Mouse (Mus musculus): ENCODE results near the gene Adat1. TPM values are rescaled to one million over a fixed set of nuclear protein-coding genes. Genes with fewer than 3 reads are reported as not detected.

Adat1 gene
- polyA plus RNA-seq, 1 experiment from 2014 or later: 18.7 TPM

DNA sequence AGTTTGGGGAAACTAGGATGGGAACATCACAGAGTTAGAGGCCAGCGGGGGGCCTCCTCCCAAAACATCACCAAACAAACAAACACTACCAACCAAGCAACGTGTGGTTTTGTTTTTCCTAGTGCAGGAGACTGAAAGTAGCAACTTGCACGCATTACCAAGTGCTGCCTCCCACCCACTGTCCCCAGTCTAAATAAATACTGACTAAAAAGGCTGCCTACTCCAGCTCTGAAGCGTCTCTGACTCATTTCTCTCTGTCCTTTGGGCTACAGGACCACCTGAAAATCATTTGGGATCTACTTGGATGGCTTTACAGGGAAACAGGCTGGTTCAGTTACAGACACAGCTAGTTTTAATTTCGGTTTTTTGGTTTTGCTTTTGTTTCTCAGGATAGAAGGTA lies 27.8 kb downstream of the Adat1 start:
- H3K4me3 ChIP-seq: no peak overlapping the region
- H3K27me3 ChIP-seq (ENCODE audit: poor library complexity, severe bottlenecking): no peaks in the 10 kb centered on the region
- WGBS: 71% methylated on average over 5 of the region's 5 CpGs
- peaks cover 38% of the 10 kb centered on the region for H3K36me3 ChIP-seq (replicated peaks)
- no peaks in the 10 kb centered on the region for H3K9me3 ChIP-seq
- no peak overlapping the region for H3K27ac ChIP-seq
- DNase-seq (ENCODE audit: extremely low spot score, low spot score): no peak
- 0 out of 2 replicates have a peak, but pooled peaks cover 14% of the 10 kb centered on the region for H3K4me1 ChIP-seq

DNA sequence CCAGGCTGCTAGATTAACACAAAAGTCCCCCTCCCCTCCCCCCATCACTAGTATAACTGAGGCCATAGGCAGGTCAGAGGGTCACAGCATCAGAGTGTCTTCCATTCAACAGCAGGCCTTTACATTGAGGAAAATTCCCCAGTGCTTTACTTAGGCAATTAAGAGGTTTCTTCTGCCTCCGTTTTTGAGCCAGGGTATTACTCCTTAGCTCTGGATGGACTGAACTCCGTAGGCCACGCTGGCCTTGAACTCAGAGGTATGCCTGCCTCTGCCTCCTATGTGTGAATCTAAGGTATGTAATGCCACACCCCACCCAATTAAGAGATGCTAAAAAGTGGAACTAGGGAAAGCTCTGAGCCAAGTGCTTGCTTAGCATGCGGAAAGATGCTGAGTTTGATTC lies 28.6 kb downstream of the Adat1 start:
- no peak overlapping the region for H3K27ac ChIP-seq
- no peak for DNase-seq (ENCODE audit: extremely low spot score, low spot score)
- WGBS: 81% methylated on average over 4 of the region's 4 CpGs
- no peak overlapping the region for H3K4me3 ChIP-seq
- H3K36me3 ChIP-seq (replicated peaks): peaks cover 38% of the 10 kb centered on the region
- H3K9me3 ChIP-seq: no peaks in the 10 kb centered on the region
- no peaks in the 10 kb centered on the region for H3K27me3 ChIP-seq (ENCODE audit: poor library complexity, severe bottlenecking)
- H3K4me1 ChIP-seq: 0 out of 2 replicates have a peak, but pooled peaks cover 8% of the 10 kb centered on the region

DNA sequence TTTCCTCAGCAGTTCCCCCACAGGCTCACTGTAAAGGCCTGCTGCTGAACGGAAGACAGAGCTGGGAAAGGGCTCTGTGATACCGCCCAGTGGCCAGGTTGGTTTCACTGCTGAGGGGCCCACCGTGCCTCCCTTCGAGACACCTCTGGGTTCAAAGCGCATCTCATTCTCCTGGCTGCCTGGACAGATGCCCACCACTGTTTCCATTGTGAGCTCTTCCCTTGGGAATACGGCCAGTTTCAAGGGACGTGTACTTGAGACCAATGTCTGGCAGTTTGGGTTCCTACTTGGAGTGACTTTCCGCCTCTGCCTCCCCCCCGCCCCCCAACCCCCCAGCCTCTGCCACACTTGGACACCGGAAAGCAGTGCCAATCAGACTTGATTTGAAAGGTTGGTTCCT lies 29.0 kb downstream of the Adat1 start:
- Histone ChIP-seq H3K27me3 (ENCODE audit: poor library complexity, severe bottlenecking) (no peaks in the 10 kb centered on the region), H3K27ac (no peak overlapping the region), H3K4me1 (0 out of 2 replicates have a peak, but pooled peaks cover 8% of the 10 kb centered on the region), H3K4me3 (no peak overlapping the region), H3K36me3 (replicated peaks) (peaks cover 38% of the 10 kb centered on the region), H3K9me3 (no peaks in the 10 kb centered on the region)
- no peak for DNase-seq (ENCODE audit: extremely low spot score, low spot score)
- WGBS: 81% methylated on average over 10 of the region's 10 CpGs

DNA sequence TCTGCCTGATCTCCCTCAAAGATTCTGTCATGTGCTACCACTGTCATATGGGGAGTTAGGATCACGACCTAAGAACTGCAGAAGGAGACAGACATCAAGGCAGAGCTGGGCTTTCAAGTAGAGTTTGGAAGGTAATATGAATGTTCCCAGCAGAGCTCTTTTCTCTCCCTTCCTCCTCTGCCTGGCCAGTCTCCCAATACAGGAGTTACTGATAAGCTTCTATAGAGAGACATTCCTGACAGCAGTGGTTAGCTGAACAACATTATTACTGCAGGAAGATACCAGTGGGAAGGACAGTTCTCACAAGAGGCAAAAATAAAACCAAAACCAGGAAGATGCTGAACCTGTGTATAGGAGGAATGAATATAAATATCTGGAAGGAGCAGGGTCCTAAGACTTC lies 29.5 kb downstream of the Adat1 start:
- Histone ChIP-seq H3K27me3 (ENCODE audit: poor library complexity, severe bottlenecking) (no peaks in the 10 kb centered on the region), H3K4me3 (no peak overlapping the region), H3K9me3 (no peaks in the 10 kb centered on the region), H3K36me3 (replicated peaks) (peaks cover 38% of the 10 kb centered on the region), H3K4me1 (0 out of 2 replicates have a peak, but pooled peaks cover 8% of the 10 kb centered on the region), H3K27ac (no peak overlapping the region)
- DNase-seq (ENCODE audit: extremely low spot score, low spot score): no peak
- 83% methylated on average over 1 of the region's 1 CpGs for WGBS

DNA sequence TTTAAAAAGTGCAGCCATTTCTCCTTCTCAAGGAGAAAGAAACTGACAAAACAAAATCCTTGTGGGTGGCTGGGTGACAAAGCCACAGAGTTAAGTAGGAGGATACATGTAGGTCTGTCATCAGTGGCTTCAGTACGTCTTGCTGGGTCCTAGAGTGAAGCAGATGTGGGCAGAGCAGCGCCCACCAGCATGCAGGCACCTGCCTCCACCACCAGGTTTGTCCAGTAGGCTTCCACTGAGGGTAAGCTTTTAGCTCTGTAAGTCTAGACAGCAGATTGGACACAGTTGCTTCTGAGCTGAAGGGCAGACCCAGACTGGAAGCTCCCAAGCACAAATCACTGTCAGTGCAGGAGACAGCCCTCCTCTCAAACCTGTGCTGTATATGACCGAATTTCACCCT lies 30.8 kb downstream of the Adat1 start:
- Histone ChIP-seq H3K4me1 (0 out of 2 replicates have a peak, but pooled peaks cover 8% of the 10 kb centered on the region), H3K9me3 (no peaks in the 10 kb centered on the region), H3K36me3 (replicated peaks) (peaks cover 40% of the 10 kb centered on the region), H3K27me3 (ENCODE audit: poor library complexity, severe bottlenecking) (no peaks in the 10 kb centered on the region), H3K4me3 (no peak overlapping the region), H3K27ac (no peak overlapping the region)
- WGBS: 72% methylated on average over 3 of the region's 3 CpGs
- DNase-seq (ENCODE audit: extremely low spot score, low spot score): no peak

DNA sequence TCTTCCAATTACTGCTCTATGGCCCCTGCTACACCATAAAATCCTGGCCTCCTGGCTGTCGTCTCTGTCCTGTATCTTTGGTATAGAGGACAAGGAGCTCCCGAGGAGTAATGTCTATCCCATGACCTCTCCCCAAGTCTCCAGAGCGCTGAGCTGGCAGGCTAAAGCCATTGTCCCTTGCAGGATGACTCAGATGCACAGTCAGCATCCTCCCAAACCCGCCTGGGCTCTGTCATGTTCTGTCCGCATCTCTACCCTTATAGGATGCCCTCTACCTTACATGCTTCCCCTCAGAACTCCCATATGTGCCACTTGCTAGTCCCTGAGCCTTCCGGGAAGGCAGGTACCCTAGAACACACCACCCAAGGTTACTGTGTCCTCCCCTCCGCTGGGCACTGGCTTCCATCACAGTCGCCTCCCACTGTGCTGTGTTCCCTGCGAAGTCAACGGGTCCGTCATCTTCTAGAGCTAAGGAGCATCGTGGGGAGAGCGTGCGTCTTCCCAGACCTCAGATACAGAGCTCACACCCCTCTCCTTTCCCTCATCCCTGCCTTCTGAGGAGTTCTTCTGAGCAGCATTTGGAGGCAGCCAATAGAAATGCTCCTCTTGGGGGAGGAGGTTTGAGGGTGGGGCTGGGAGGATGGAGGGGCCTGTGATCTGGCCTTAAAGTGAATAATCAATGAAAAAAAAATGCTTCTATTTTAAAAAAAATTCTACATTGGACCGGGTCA lies 31.3 kb downstream of the Adat1 start:
- no peak for DNase-seq (ENCODE audit: extremely low spot score, low spot score)
- 0 out of 2 replicates have a peak, but pooled peaks cover 8% of the 10 kb centered on the region for H3K4me1 ChIP-seq
- H3K9me3 ChIP-seq: no peaks in the 10 kb centered on the region
- H3K36me3 ChIP-seq (replicated peaks): peaks cover 45% of the 10 kb centered on the region
- H3K4me3 ChIP-seq: no peak overlapping the region
- WGBS: 74% methylated on average over 15 of the region's 15 CpGs
- no peaks in the 10 kb centered on the region for H3K27me3 ChIP-seq (ENCODE audit: poor library complexity, severe bottlenecking)
- no peak overlapping the region for H3K27ac ChIP-seq

DNA sequence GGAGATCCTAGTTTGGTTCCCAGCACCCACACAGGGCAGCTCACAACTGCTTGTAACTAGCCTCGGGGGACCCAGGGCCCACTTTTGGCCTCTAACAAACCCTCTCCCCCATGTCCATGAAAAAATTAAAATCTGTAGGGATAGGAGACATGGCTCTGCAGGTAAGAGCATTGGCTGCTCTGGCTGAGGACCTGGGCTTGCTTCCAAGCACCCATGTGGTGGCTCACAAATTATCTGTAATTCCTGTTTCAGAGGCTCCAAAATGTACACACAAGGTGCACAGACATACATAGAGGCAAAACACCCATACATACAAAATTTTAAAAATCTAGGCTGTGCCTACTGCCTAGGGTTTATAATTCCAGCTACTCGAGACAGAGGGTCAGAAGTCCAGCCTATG lies 34.9 kb downstream of the Adat1 start:
- H3K36me3 ChIP-seq (replicated peaks): peaks cover 73% of the 10 kb centered on the region
- H3K4me1 ChIP-seq: no peaks in the 10 kb centered on the region
- H3K9me3 ChIP-seq: no peaks in the 10 kb centered on the region
- DNase-seq (ENCODE audit: extremely low spot score, low spot score): no peak
- H3K27me3 ChIP-seq (ENCODE audit: poor library complexity, severe bottlenecking): no peaks in the 10 kb centered on the region
- 94% methylated on average over 2 of the region's 2 CpGs for WGBS
- H3K27ac ChIP-seq: no peak overlapping the region
- no peak overlapping the region for H3K4me3 ChIP-seq

DNA sequence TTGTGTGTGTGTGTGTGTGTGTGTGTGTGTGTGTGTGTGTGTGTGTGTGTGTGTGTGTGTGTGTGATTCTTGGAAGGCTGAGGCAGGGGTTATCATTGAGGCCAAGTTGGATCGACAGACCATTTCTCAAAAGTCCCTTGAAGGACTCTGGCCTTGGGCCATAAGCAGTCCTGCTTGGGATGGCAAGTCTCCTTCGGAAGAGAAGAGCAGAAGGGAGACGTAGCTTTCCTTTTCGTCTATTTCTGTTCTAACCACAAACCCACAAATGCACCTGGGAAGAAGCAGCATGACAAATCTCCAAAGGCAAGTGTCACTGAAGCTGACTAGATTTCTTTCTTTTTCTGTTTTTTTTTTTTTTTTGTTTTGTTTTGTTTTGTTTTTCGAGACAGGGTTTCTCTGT lies 36.2 kb downstream of the Adat1 start:
- Histone ChIP-seq H3K4me3 (no peak overlapping the region), H3K27ac (no peak overlapping the region), H3K27me3 (ENCODE audit: poor library complexity, severe bottlenecking) (no peaks in the 10 kb centered on the region), H3K36me3 (replicated peaks) (peaks cover 86% of the 10 kb centered on the region), H3K4me1 (no peaks in the 10 kb centered on the region), H3K9me3 (no peaks in the 10 kb centered on the region)
- no peak for DNase-seq (ENCODE audit: extremely low spot score, low spot score)
- WGBS: 95% methylated on average over 5 of the region's 5 CpGs

DNA sequence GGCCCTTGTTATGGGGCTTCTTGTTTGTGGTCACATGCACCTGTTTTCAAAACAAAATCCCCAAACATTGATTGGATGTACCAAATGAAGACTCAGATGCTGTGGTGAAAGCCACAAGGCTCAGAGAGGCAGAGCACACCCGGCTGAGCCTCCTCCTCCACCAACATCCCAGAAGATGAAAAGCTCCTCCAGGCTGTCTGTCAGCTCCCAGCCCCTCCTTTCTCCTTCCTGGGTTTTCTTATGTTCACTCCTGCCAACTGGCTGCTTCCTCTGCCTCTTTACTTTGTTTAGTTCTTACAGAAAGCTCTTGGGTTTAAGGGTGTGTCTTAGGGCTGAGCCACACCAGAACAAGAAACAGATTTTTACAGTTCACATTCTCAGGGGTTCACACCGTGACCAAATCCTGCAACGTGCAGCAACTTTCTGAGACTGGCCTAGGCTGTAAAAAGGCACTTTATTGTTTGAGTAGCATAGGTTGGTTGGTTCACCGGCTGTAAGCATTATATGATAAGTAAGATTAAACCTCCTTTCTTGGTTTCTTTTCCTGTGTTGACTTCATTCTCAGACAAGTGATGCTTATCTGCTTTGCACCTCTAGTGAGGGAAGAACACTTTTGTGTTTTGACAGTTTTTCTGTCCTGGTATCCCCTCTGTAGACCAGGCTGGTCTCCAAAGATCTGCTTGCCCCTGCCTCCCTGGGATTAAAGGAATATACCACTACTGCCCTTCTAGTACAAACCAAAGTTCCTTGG lies 37.1 kb downstream of the Adat1 start:
- no peaks in the 10 kb centered on the region for H3K4me1 ChIP-seq
- H3K36me3 ChIP-seq (replicated peaks): peaks cover 91% of the 10 kb centered on the region
- no peak for DNase-seq (ENCODE audit: extremely low spot score, low spot score)
- H3K27ac ChIP-seq: no peak overlapping the region
- no peaks in the 10 kb centered on the region for H3K27me3 ChIP-seq (ENCODE audit: poor library complexity, severe bottlenecking)
- WGBS: 95% methylated on average over 4 of the region's 4 CpGs
- H3K4me3 ChIP-seq: no peak overlapping the region
- no peaks in the 10 kb centered on the region for H3K9me3 ChIP-seq

DNA sequence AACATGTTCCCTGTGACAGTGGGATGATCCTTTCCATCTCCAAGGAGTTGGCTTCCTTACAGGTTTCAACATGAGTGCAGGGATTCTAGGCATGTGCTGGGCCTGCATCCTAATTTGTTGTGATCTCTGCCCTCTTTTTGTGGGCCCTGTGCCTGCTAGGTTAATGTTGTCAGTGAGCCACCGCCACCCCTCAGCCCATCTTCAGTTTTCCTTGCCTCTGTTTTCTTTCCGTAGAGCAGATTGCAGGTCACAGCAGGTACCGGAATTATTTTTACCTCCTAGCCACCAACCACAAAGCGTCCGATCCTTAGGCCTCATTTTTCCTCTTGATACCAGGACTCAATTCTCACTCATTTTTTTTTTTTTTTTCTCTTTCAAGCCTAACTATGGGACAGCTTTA lies 40.2 kb downstream of the Adat1 start:
- H3K27me3 ChIP-seq (ENCODE audit: poor library complexity, severe bottlenecking): no peaks in the 10 kb centered on the region
- H3K36me3 ChIP-seq (replicated peaks): peaks cover 92% of the 10 kb centered on the region
- H3K4me1 ChIP-seq: no peaks in the 10 kb centered on the region
- no peak for DNase-seq (ENCODE audit: extremely low spot score, low spot score)
- 96% methylated on average over 5 of the region's 5 CpGs for WGBS
- no peak overlapping the region for H3K27ac ChIP-seq
- H3K4me3 ChIP-seq: no peak overlapping the region
- H3K9me3 ChIP-seq: no peaks in the 10 kb centered on the region

DNA sequence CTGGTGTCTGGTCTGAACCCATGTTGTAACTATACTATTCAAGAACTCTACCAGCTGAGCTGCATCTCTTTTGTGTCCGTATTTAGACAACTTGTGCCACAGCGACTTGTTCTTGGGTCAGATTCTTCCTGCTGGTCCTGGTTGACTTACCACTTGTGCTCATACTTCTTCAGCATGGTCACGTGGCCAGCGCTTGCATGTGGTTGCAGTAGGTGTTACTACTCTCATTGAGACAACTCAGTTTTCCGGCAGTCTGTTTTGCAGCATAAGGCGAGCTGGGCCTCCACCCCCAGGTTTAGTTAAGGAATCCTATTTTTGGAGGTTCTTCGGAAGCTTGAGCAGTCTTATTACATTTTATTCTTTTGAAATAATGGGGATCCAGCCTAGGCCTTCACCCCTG lies 40.8 kb downstream of the Adat1 start:
- H3K27me3 ChIP-seq (ENCODE audit: poor library complexity, severe bottlenecking): no peaks in the 10 kb centered on the region
- no peaks in the 10 kb centered on the region for H3K4me1 ChIP-seq
- H3K27ac ChIP-seq: no peak overlapping the region
- no peak for DNase-seq (ENCODE audit: extremely low spot score, low spot score)
- no peak overlapping the region for H3K4me3 ChIP-seq
- H3K36me3 ChIP-seq (replicated peaks): peaks cover 92% of the 10 kb centered on the region
- no peaks in the 10 kb centered on the region for H3K9me3 ChIP-seq
- 93% methylated on average over 7 of the region's 7 CpGs for WGBS

DNA sequence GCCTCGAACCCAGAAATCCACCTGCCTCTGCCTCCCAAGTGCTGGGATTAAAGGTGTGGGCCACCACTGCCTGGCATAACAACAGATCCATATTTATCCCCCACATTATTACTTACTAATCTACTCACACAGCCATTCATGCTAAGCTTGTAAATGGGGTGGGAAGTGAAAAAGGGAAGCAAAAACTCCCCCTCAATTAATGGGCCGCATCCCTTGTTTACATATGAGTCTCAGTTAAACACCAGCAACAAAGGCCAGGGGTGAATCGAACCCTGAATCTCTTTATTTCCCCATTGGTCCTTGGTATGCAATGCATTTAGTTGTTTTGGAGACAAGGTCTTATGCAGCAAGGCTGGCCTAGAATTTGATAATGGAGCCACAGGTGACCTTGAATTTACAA lies 41.3 kb downstream of the Adat1 start:
- H3K27ac ChIP-seq: no peak overlapping the region
- no peaks in the 10 kb centered on the region for H3K27me3 ChIP-seq (ENCODE audit: poor library complexity, severe bottlenecking)
- H3K36me3 ChIP-seq (replicated peaks): peaks cover 92% of the 10 kb centered on the region
- H3K4me3 ChIP-seq: no peak overlapping the region
- no peak for DNase-seq (ENCODE audit: extremely low spot score, low spot score)
- no peaks in the 10 kb centered on the region for H3K9me3 ChIP-seq
- H3K4me1 ChIP-seq: no peaks in the 10 kb centered on the region
- 89% methylated on average over 3 of the region's 3 CpGs for WGBS

DNA sequence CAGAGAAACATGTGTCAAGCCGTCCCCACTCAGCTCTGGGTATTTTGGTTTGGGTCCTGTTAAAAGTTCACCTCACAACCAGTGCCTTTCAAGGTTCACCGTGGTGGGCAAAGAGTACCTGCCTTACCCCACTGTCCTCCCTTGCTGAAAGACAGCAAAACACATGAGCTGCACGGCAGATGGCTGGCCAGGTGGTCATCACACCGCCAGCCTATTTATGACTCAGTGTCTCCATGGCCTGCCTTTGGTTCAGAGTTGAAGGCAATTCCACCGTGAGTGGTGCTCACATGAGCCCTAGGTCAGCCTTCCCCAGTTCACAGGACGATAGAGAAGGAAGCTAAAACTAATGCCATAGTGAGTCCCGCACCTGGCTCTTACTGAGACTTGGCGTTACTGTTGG lies 44.1 kb downstream of the Adat1 start:
- DNase-seq (ENCODE audit: extremely low spot score, low spot score): no peak
- Histone ChIP-seq H3K36me3 (replicated peaks) (peaks cover 92% of the 10 kb centered on the region), H3K27me3 (ENCODE audit: poor library complexity, severe bottlenecking) (no peaks in the 10 kb centered on the region), H3K9me3 (no peaks in the 10 kb centered on the region), H3K4me1 (no peaks in the 10 kb centered on the region), H3K27ac (no peak overlapping the region), H3K4me3 (no peak overlapping the region)
- 94% methylated on average over 8 of the region's 8 CpGs for WGBS

All from forebrain, embryonic 10.5 days (tissue).